Mouse (Mus musculus) urinary bladder, postnatal 36 days (tissue): ENCODE results near the gene Ttc28.
A peak's percentile ranks its signal among the peaks of the same experiment; 100 is the strongest.

Source experiments
- DNase-seq, 2 experiments: peaks; one replicate each; pipeline ENCODE4 v3.0.0; 2022; ENCODE audit warnings: low spot score in 2 of 2, mixed read lengths in 1 of 2

Gene Ttc28

DNA sequence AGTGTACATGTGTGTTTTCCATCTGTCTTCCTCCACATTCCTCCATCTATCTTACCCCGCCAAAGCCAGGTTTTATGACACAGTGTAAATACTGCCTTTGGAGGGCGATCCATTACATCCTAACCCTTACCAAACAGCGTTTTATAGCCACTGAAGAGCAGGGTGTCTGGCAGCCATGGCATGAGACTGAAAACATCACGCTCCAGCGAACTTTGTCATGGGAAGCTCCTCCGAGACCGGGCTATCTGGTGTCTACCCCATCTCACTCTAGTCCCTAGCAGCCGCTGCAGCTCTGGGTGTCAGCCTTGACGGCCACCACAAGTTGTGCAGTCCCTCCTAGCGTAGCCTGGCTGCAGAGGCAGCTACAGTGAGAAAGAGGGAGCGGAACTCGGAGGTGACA lies 295.8 kb downstream of the Ttc28 start:
- DNase-seq, result no peak

DNA sequence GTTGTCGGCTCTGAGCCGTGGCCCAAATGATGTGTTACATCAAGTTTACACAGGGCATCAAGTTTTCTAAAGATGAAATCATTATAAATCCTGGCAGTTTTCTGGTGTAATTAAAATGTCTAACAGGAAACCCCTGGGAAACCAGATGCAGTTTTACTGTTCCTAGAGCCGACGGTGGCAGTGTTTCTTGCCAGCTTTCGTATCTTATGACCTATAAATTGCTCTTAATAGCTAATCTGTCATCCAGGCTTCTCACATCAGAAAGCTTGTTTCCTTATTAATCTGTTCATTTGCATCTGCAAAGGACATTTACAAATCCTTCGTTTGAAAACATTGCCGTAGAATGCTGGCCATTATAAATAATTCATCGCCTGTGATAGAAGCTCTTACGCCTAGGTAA lies 296.2 kb downstream of the Ttc28 start:
- DNase-seq, result no peak

DNA sequence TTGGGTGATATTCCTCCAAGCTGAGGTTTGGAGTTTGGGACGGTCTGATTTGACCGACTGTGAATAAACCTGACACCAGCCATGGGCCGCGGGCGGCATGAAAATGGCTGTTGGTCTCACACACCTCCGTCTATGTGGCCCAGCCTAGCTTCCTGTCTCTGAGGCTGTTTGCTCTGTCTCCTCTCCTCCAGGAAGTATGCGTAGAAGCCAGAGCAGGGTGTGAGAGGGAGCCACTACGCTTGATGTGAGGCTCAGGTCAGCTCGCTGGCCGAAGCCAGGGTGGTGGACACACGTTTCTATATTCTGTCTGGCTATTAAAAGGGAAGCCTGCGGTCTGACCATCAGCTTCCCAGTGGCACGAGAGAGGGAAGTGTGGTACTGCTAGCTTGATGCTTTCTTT lies 296.8 kb downstream of the Ttc28 start:
- DNase-seq, result no peak

DNA sequence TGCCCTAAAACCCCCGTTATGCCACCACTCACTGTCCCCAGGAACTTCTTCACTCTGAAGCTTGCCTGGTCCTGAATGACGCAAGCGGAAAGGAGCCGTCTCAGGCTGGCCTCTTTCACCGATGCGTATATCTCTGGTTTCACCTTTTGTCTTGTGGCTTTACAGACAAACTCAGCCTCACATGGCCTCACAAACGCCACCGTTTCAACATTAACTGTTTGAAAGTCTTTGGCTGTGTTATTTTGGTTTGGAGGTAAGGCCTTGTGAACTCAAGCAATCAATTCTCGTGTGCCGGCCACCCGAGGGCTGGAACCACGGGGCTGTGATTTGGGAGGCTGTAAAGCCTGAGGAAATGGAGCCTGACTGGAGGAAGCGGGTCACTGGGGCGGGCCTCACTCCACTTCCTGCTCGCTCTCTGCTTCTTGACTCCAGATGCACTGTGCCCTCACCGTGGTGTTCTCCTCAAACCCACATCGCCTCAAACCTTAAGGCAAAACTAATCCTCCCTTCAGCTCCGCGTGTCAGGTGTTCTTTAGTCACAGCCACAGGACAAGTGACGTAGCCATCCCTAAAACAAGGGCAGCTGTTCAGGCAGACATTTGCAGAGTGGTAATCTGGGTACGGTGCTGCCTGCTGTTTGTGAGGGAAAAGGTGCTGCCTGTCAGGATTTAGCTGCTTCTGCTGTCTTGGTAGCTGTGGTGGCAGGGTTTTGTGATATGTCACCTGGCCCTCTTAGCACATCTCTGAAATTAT lies 298.9 kb downstream of the Ttc28 start:
- DNase-seq, result no peak

DNA sequence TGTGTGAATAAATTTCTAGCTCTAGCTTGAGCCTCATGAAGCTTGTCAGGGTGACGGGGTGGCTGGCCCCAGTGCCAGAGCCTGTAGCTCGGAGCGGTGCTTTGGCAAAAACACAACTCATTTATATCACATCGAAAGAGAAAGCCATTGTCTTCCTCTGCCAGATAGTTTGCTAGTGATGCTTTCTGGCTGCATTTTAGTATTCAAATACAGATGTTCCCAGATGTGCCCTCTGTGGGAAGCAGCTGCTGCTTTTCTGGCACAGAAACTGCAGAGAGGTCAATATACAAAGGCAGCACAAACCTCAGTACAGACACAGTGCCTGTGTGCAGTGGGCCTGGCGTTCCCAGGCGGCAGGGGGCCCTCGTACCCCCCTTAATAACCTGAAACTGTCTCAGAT lies 300.0 kb downstream of the Ttc28 start:
- DNase-seq, result no peak

DNA sequence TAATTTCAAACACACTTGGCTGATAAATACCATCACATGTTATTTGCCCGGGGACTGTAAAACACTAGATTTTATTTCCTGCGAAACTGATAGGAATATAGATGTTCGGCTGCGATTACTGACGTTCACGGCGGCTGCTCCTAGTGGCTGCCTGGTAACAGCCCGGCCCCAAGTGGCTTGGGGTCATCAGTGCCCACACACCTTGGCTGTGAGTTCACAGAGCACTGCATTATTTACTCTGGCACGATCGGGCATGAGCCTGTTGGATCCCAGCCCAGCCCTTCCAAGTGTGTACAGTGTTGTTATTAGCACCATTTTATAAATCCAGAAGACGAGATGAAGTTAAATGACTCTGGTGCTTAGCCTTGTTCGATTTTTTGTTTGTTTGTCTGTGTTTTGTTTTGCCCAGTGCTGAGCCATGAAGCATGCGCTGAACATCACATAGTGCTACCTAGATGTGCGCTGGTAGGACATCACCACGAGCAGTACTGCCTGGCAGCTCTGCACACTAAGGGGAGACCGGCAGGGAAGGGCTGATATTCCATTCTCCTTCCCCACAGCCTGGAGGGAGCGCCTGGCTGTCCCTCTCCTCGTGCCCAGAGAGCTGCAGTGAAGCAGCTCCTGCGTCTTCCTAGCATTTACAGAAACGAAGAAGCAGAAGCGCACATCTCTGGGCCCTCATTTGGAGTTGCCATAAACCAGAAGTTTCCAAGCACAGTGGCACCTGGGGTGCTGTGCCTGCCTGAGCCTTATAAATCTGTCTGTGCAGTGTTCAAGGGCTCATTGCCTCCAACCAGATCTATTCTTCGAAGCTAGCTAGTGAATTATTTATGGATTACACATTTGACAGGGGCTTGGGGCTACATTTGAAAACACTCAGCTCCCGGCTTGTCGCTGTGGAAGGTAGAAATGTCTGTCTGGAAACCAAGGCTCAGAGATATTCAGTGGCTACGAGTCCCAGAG lies 300.8 kb downstream of the Ttc28 start:
- DNase-seq, result peak in 1 of 2 experiments; percentile 21

DNA sequence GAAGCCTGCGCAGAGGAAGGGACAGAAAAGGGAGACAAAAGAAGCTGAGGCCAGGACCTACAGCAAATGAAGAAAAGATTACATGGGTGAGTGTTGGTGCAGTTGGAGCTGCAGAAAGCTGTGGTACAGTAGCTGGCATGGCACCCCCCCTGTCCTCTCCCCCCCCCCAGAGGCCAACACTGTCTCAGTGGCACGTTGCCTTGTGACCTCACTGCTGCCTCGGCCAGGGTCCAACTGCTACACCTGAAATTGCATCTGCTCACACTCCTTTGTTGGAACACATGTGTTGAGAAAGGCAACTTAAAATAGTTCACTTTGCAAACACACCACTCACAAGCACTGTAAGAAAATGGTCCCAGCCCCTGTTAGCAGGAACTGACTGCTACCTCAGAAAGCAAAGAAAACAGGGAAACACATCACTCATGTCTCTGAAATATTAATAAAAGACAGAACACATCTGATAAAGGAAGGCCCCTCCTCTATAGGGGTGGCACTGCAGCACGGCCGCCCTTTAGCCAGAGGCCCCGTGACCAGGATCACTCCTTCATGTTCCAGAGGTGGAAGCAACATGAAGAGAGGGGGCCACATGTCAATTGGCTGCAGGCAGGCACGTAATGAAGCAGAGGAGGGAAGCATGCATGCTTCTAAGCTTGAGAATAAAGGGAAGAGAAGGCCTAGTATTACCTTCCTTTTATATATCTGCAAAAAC lies 301.8 kb downstream of the Ttc28 start:
- DNase-seq, result no peak

DNA sequence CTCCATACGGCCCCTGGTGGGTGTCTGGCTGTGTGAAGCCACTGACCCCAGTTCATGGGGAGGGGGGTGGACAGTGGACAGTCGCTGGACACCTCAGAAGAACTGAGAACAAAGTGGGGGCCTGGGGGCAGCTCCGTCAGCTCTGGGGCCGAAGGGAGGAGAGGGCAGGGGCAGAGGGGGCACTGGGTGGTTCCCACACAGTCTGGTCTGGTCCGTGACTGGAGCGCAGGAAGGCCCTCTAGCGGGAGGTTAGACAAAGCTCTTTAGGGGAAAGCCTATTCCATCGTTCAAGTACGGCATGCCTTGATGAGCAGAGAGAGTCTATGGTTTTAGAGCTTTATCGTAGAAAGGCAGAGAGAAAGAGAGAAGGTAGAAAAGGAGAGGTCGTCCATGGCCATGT lies 307.0 kb downstream of the Ttc28 start:
- no peak for DNase-seq

DNA sequence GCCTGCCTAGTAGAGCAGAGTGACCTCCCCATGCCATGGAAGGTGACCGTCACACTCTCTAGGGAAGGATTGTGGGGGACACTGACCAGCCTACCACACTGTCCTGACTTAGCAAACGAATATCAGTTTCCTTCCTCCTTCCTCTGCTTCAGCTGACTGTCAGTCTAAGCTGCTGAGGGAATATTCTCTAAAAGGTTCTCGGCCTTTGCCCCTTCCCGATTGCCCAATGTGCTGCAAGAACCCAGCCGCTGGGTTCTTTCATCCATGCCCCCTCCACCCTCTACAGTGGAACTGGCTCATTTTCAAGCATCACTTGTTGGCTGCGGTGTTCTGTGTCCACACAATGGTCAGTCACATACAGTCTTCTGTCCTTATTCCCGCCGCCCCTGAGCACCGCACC lies 312.4 kb downstream of the Ttc28 start:
- no peak for DNase-seq

DNA sequence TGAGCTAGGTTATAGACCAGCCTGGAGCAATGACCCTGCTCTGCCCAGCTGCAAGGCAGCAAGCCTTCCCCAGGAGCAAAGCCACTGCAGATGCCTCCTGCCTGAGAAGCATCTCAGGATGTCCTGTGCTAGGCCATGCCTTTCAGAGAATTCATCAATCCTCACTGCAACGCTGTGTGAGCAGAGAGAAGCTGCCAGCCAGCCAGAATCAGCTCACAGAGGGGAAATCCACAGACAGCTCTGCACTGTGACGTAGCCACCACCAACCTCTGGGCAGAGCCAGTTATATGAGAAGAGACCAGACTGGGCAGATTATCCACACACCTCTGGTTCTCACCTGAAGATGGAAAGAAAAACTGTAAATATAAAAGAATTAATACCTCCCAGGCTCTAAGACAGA lies 315.2 kb downstream of the Ttc28 start:
- no peak for DNase-seq

DNA sequence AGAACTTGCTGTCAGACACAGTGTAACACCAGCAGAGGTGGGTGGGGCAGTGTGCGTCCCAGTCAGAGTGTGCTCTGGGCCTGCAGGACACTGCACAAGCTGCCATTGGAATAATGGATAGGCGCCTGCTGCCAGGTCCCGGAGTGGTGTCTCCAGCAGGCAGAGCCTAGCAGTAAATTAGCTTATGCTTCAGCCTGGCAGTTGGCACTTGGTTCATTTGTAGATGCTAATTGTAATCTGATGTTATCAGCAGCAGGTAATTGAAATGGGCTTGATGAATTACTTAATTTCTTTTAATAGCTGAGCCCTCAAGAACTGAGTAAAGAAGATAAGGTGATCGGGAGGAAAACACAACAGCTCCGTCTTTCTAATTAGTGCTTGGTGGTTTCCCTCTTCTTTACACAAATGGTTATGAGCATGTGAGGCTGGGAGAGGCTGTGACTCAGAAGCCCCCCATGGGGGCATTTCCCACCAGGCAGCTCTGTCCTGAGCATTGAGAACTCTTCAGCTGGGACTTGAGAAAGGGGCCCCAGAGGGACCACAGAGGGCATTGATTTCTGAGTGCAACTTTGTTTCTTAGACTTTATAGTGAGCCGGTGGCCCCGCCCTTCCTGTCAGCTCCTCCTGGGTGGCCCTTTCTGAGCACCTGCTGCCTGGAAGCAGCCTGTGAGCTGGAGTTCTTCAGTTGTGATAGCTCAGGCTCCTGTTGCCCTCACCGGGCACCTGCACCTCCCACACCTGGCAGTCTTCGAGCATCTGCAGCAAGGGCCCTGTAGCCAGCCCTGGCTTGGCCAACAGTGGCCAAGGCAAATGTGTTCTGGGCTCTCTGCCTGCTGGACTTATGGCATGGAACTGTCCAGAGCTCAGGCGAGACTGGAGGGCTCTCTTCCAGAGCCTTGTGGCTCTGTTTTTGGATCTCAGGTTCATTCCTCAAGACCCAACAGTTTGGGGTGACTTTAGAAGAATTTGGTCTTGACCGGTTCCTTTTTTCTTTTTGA lies 316.2 kb downstream of the Ttc28 start:
- peak in 1 of 2 experiments; percentile 24 for DNase-seq

DNA sequence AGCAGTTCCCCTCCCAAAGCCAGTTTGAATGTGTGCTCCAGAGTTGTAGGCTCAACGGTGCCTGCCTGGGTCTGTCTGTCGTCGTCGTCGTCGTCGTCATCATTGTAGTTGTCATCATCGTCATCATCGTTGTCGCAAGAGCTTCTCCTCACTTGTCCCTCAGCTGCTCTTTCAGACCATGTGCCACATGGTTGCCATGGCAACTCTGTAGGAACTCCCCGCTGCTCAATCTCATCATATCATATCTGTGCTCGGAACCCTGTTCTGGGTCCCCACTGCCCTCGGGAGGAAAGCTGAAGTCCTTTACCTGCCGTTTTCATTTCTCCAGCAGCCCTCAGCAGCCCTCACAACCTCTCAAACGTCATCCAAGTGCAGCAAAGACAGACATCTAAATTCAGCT lies 318.1 kb downstream of the Ttc28 start:
- no peak for DNase-seq

DNA sequence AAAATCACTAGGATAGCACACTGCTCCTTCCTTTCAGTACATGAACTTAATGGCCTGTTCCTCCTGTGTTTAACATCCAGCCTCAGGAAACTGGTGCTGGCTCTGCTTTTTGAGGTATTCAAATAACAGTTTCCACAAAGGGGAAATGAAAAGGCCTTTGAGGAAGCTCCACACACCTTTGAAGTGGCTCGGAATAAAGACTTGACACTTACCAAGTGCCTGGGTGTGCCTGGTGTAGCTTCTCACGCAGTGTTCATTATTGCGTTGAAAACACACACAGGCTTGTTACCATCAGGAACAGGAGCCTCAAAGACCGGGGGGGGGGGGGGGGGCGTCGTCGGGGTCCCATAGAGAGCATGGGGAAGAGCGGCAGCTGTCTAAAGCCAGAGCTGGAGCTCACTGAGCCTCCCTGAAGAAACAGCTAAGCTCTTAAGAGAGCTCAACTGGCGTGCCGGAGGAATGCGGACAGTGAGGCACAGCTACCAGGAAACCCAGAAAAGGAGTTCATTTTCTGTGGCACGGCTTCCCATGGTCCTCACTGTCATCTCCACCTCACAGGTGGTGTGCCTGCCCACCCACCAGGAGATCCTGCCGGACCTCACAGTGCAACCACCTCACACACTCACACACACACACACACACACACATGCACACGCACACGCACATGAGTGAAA lies 320.7 kb downstream of the Ttc28 start:
- DNase-seq, result no peak

DNA sequence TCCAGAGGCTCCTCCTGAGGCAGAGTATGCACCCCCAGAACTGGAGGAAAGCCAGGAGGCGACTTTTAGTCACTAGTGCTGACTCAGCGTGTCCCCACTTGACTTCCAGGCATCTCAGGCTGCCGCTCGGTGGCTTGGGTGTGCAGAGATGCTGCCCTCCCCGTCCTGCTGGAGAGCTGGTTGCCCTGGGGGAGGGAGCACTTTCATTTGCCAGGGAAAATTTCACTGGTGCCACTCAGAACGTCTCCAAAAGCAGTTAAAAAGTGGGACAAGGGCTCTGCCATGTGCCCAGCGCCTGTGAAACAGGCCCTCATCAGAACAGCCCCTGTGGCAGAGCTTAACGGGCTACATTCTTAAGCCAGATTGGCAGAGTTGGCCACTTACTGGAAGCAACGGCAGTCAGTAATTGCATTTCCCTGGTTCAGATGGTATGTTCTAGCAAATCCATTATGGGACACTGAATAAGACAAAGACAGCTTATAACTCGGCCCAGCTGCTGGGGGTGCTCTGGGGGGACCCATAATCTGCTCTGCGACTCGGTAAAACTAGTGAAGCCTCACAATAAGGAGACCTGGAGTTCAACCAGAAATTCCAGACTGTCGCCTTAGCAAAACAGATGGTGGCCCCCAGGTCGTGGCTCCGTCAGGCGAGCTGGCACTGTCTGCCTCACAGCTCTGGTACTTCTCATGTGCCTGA lies 321.5 kb downstream of the Ttc28 start:
- peak in 1 of 2 experiments; percentile 49 for DNase-seq

DNA sequence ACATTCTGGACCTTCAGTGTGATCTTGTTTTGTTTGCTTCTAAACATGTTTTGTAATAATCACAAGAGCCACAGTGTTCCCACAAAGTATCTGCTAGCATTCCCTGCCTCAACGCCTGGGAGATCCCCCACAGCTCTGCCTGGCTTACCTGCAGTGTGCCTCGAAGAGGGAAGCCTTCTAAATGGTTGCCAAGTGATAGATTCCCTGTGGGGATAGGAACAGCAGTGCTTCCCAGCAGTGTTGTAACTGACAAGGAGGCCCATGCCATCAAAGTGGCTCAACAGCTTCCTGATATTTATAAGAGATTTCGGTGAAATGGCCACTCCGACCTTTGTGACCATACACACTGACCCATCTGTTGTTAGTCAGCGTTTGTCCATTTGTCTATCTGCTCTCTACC lies 324.6 kb downstream of the Ttc28 start:
- DNase-seq, result no peak

DNA sequence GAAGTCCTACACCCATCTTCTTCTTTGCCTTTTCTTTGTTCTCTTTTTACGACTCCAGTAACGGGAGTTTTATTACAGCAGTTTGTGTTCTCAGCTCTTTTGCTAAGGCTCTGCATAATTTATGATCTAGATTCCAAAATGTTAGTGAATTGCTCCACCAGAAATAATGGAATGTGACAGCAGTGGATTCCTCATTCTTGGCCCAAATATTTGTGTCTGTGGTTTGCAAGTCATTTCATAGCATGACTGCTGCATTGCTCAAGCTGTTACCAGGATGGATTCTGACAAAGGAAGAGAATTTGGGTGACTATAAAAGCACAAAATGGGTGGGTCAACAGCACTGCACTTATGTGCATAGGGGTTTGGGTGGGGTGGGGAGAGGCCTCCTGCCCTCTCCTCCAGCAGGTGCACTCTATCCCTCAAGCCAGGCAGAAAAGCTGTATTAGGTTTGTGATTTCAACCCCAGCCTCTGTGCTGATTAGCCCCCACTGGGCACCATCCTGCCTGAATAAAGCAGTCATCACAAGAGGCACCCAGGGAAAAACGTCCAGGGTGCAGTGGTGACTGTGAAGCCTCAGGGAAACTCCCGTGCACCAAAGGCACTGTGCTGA lies 325.5 kb downstream of the Ttc28 start:
- DNase-seq, result no peak

DNA sequence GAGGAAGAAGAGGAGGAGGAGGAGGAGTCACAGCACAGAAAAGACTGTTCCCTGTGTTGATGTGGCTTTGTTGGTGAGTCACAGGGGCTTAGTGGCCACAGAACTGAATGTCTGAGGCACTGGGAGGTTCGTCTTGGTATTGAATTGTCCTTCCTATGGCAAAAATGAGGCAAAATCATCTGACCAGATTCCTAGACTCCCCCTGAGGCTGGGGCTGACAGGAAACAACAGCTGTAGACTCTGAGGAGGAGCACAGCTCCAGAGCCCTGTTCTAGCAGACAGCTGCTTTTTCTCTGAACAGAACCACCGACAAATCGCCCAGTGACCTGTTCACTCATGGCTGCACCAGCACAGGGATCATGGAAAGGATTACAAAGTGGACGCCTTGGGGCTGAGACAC lies 326.2 kb downstream of the Ttc28 start:
- DNase-seq, result no peak

DNA sequence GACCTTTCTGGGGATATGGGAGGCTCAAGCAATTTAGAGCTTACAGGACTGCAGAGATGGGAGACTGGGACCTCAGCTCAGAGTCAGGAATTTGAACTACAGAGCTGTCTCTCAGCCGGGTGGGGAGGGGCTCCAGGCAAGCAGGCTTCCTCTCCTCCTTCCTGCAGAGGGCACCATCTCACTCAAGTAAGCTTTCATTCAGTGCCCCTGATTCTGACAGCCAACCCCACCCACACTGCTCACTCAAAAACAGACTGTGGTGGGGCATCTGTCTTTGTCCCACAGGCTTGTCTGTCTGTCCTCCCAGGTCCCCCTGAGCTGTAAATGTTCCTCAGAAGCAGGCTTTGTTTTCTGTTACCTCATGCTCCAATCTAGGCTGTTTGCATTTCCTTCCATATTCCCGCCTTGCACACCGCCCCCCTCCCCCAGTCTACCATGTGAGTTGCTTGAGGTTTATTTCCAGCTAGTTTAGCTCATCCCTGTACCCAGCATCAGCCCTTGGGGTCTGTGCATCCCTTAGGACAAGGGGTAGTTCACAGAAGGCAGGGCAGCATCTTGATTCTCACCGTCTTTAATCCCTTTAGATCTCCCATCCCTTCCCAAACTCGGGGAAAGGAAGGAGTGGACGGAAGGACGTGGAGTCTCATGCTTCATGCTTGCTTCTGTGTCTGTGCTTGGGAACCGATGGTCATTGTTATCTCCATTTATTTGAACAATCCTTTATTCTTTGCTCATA lies 328.5 kb downstream of the Ttc28 start:
- no peak for DNase-seq

DNA sequence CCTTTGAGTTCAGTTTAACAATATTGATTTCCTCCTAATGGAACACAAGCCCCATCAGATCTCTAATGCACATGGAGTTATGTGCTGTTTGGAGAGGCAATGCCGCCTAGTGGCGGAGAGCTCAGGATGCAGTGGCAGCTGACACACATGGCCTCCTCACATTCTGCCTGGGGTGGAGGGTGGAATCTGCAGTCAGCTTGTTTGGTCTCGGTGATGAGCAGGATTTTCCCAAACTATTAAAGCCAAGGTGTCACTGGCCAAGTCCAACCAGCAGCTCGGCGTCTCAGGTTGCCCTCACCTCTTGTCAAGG lies 329.0 kb downstream of the Ttc28 start:
- peak in 1 of 2 experiments; percentile 50 for DNase-seq
